Mouse (Mus musculus): Measurements from ENCODE around the gene Gm45194. TPM values are rescaled to one million over a fixed set of nuclear protein-coding genes. Genes with fewer than 3 reads are reported as not detected.
A peak's percentile ranks its signal among the peaks of the same experiment; 100 is the strongest.

Gm45194 gene
- 0.51 and 0.64 TPM in 2 replicates for polyA plus RNA-seq (2015; fragmentation: Nextera tagmentation; extraction: Ambion mirVana)

DNA sequence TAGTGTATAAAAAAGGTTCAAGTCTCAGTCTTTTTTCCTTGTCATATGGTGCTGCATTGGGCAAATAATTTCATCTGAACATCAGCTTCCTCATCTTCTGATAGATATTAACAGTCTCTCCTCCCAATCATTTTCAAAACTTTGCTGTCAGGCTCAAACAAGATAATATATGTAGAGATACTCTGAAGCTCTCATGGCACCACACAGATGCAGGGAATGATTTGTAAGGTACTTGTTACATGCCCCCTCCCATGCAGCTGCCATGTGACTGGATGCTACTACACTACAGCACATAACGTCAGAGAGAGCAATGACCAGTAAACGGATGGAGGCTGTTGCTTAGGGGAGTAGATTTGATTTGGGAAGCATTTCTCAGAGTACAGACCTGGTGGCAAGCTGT, at the start of gene Gm45194:
TSS of gene Gm45194 (plus strand) at position 301 of the 400 bp plus-strand sequence.
- 35% methylated on average over 2 of the region's 2 CpGs for WGBS
- H3K4me2 ChIP-seq (replicated peaks; ENCODE audit: low read depth, low read length), result no peak within 1 kb of the TSS

DNA sequence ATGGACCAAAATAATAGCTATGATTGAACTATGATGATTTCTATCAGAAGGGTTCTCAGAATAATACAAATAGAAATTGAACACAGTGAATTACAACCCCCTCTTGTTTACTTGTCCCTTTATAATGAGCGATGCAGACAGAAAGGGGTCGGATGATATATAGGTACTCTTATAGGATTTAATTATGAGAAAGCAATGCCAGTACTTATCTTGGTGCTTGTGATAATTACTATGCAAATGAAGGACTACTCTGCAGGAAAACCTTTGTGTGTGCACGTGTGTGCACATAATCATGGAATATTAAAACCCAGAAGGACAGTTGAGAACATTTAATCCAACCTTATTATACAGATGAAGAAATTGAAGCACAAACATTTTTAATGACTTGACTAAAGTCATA, 35.3 kb upstream of the Gm45194 start:
- no peak for ATAC-seq (ENCODE audit: low FRiP score, low TSS enrichment)
- Histone ChIP-seq H3K27me3 (ENCODE audit: insufficient read depth, low read length) (no peaks in the 10 kb centered on the region), H3K4me1 (ENCODE audit: insufficient read depth, low read length) (no peaks in the 10 kb centered on the region), H3K4me3 (ENCODE audit: low read length) (no peak overlapping the region), H3K9me3 (ENCODE audit: low read length) (no peaks in the 10 kb centered on the region), H3K36me3 (ENCODE audit: insufficient read depth, low read length) (no peaks in the 10 kb centered on the region), H3K27ac (ENCODE audit: low read length) (no peak overlapping the region), H3K4me2 (replicated peaks; ENCODE audit: low read depth, low read length) (no peak overlapping the region), H3K9ac (replicated peaks; ENCODE audit: low read length) (no peak overlapping the region)
- 70% methylated on average over 3 of the region's 3 CpGs for WGBS

More for the DNA sequence above, at the start of gene Gm45194:
- H3K9ac ChIP-seq (replicated peaks; ENCODE audit: low read length), result no peak within 1 kb of the TSS
- no peak within 1 kb of the TSS for H3K27ac ChIP-seq (ENCODE audit: low read length)
- H3K36me3 ChIP-seq (ENCODE audit: insufficient read depth, low read length), result no peaks in the 10 kb centered on the region
- no peak within 1 kb of the TSS for H3K4me3 ChIP-seq (ENCODE audit: low read length)
- no peaks in the 10 kb centered on the region; the same call in 1 of the 2 replicates for H3K9me3 ChIP-seq (ENCODE audit: low read length)
- no peak for ATAC-seq (ENCODE audit: low FRiP score, low TSS enrichment)
- H3K27me3 ChIP-seq (ENCODE audit: insufficient read depth, low read length), result peaks cover 4% of the 10 kb centered on the region
- no peaks in the 10 kb centered on the region for H3K4me1 ChIP-seq (ENCODE audit: insufficient read depth, low read length)

DNA sequence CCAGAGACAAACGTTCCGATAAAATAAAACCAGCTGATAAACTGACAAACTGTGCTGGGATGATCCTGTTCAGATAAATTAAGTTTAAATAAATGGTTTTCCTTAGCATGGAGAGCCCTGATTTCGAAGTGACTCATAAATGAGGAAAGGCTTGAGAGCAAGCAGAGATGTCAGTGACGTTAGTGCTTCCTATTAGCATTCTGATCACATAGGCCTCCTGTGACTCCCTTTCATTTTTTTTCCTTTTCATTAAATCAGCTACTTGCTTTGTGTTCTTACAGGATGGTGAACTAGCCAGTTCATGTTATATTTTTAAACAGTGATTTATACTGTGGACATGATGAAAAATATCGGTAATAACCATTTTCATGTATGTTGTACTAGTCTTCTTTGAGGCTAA, 9.9 kb upstream of the Gm45194 start:
- no peak overlapping the region for H3K27ac ChIP-seq (ENCODE audit: low read length)
- H3K4me2 ChIP-seq (replicated peaks; ENCODE audit: low read depth, low read length), result no peak overlapping the region
- no peak for ATAC-seq (ENCODE audit: low FRiP score, low TSS enrichment)
- H3K4me1 ChIP-seq (ENCODE audit: insufficient read depth, low read length), result no peaks in the 10 kb centered on the region
- no peaks in the 10 kb centered on the region for H3K27me3 ChIP-seq (ENCODE audit: insufficient read depth, low read length)
- WGBS, result 70% methylated on average over 5 of the region's 5 CpGs
- H3K36me3 ChIP-seq (ENCODE audit: insufficient read depth, low read length), result no peaks in the 10 kb centered on the region
- no peak overlapping the region for H3K9ac ChIP-seq (replicated peaks; ENCODE audit: low read length)
- H3K4me3 ChIP-seq (ENCODE audit: low read length), result no peak overlapping the region
- no peaks in the 10 kb centered on the region for H3K9me3 ChIP-seq (ENCODE audit: low read length)

DNA sequence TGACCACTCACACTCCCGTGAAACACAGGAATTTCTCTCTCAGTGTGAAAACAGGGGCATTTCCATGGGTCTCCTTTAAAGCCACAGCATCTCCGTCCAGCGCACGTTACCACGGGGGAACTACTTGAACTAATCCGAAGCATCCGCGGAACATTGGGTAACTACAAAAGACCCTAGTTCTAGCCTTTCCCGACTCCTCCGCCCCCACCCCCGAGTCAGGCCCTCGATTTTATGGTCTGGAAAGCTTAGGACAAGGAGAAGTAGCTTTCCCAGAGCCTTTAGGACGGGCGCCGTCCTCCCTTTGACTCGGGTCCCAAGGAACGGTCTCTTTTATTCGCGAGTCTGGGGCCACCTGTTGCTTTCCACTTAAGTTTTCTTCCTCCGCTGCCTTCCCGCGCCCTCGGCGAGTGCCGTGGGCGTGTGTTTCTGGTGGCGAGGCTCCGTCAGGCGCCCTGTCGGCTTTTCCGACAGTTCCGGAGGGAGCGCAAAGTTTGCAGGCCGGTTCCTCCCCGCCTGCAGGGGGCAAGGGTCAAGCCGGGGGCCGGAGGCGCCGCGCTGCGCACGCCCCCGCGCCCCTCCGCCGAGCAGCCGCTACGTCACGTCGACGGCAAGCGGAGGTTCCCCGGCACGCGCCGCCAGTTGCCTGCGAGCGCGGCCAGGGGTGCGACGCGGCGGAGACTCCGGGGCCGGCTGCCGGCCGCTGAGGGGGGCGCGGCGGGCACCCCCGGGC, 3.3 kb downstream of the Gm45194 start:
- Histone ChIP-seq H3K27ac (ENCODE audit: low read length) (no peak overlapping the region), H3K4me3 (ENCODE audit: low read length) (peak overlapping the region; percentile 44), H3K36me3 (ENCODE audit: insufficient read depth, low read length) (no peaks in the 10 kb centered on the region), H3K4me2 (replicated peaks; ENCODE audit: low read depth, low read length) (peak overlapping the region; percentile 64), H3K9ac (replicated peaks; ENCODE audit: low read length) (peak overlapping the region; percentile 31; the same call in 1 of the 2 replicates), H3K27me3 (ENCODE audit: insufficient read depth, low read length) (peaks cover 4% of the 10 kb centered on the region), H3K9me3 (ENCODE audit: low read length) (no peaks in the 10 kb centered on the region; the same call in 1 of the 2 replicates), H3K4me1 (ENCODE audit: insufficient read depth, low read length) (no peaks in the 10 kb centered on the region)
- WGBS, result 27% methylated on average over 64 of the region's 71 CpGs
- peak; percentile 84 for ATAC-seq (ENCODE audit: low FRiP score, low TSS enrichment)

DNA sequence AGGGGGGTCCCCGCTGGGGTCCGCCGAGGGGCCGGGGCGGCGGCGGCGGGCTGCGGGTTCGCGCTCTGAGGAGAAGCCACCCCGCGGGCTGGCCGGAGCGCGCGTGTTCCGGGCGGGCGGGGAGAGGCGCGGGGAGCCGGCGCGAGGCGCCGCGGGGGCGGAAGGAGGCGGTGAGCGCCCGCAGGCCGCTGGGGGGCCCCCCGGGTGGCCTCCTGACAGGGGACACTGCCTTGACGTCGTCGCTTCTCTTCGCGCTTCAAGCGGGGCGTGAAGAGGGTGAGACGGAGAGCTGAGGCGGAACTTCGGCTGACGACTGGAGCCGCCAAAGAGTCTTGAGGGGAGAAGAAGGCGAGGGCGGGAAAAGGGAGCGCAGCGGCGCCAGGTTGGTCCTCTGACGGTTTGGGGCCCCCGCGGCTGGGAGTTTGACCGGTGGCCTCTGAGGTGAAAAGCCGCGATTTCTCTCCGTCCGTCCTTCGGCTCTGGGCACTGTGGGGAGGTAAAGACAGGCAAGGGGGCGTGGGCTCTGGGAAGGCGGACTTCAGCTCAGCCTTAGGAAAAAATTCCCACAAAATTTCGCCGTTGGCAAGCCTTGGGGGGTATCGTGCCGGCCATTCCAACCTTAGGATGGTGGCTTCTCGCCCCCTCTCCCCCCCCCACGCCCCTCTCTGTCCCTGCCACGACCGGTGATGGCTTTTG, 4.0 kb downstream of the Gm45194 start:
- Histone ChIP-seq H3K4me2 (replicated peaks; ENCODE audit: low read depth, low read length) (peak overlapping the region; percentile 64), H3K9ac (replicated peaks; ENCODE audit: low read length) (peak overlapping the region; percentile 31; the same call in 1 of the 2 replicates), H3K27me3 (ENCODE audit: insufficient read depth, low read length) (peaks cover 4% of the 10 kb centered on the region), H3K4me3 (ENCODE audit: low read length) (peak overlapping the region; percentile 44), H3K9me3 (ENCODE audit: low read length) (no peaks in the 10 kb centered on the region; the same call in 1 of the 2 replicates), H3K36me3 (ENCODE audit: insufficient read depth, low read length) (no peaks in the 10 kb centered on the region), H3K27ac (ENCODE audit: low read length) (no peak overlapping the region), H3K4me1 (ENCODE audit: insufficient read depth, low read length) (no peaks in the 10 kb centered on the region)
- WGBS, result 29% methylated on average over 36 of the region's 70 CpGs
- peak; percentile 80 for ATAC-seq (ENCODE audit: low FRiP score, low TSS enrichment)

DNA sequence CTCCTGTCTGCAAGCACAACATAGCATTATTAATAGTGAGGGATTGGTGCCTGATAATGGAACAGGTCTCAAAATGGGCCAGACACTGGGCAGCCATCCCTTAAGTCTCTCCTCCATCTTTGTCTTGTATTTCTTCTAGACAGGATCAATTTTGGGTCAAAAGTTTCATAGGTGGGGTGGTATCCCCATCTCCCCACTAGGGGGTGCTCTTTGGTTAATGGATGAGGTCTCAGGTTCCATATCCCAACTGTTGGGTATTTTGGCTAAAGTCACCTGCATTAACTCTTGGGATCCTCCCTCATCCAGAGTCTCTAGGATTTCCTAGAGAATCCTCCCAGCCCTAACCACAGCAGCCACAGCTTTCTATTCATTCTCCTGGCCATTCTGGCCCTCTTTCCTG, 26.2 kb downstream of the Gm45194 start:
- Histone ChIP-seq H3K4me2 (replicated peaks; ENCODE audit: low read depth, low read length) (no peak overlapping the region), H3K4me3 (ENCODE audit: low read length) (no peak overlapping the region), H3K4me1 (ENCODE audit: insufficient read depth, low read length) (no peaks in the 10 kb centered on the region), H3K9ac (replicated peaks; ENCODE audit: low read length) (no peak overlapping the region), H3K9me3 (ENCODE audit: low read length) (no peaks in the 10 kb centered on the region), H3K27ac (ENCODE audit: low read length) (no peak overlapping the region), H3K36me3 (ENCODE audit: insufficient read depth, low read length) (no peaks in the 10 kb centered on the region), H3K27me3 (ENCODE audit: insufficient read depth, low read length) (no peaks in the 10 kb centered on the region)
- ATAC-seq (ENCODE audit: low FRiP score, low TSS enrichment), result no peak

DNA sequence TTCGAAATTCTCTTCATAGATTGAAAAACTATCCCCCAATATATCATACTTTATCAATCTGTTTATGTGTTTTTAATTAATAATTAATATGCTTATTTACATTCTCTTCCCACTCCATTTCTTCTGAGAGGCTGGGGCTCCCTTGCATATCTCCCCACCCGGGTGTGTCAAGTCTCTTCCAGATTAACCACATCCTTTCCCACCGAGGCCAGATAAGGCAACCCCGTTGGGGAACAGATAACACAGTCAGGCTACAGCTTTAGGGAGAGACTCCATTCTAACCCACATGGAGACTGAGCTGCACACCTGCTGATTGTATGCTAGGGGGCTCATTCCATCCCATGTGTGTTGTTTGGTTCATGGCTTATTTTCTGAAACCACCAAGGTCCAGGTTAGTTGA, 69.7 kb downstream of the Gm45194 start:
- no peaks in the 10 kb centered on the region for H3K27me3 ChIP-seq (ENCODE audit: insufficient read depth, low read length)
- H3K9me3 ChIP-seq (ENCODE audit: low read length), result no peaks in the 10 kb centered on the region
- no peak overlapping the region for H3K4me2 ChIP-seq (replicated peaks; ENCODE audit: low read depth, low read length)
- whole genome bisulfite sequencing, result 70% methylated on average over 4 of the region's 4 CpGs
- no peaks in the 10 kb centered on the region for H3K4me1 ChIP-seq (ENCODE audit: insufficient read depth, low read length)
- ATAC-seq (ENCODE audit: low FRiP score, low TSS enrichment), result no peak
- H3K4me3 ChIP-seq (ENCODE audit: low read length), result no peak overlapping the region
- H3K27ac ChIP-seq (ENCODE audit: low read length), result no peak overlapping the region
- no peak overlapping the region for H3K9ac ChIP-seq (replicated peaks; ENCODE audit: low read length)
- H3K36me3 ChIP-seq (ENCODE audit: insufficient read depth, low read length), result no peaks in the 10 kb centered on the region

DNA sequence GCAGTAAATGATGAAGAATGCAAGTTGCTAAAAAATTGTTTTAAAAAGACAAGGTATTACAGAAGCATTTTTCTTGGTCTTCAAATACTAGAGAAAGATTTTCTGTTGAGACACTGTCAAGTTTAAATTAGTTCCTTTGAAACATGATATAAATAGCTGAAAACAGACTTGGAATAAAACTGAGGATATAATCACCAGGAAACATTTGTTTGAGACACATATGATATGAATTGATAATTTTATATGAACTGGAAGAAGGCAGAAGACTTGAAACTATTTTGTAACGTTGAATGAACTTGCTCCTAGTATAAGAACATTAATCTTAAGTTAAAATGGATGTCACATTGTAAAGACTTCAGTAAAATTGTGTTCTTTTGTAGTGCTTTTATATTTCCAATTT, 108.5 kb downstream of the Gm45194 start:
- ATAC-seq (ENCODE audit: low FRiP score, low TSS enrichment), result no peak
- Histone ChIP-seq H3K27ac (ENCODE audit: low read length) (no peak overlapping the region), H3K4me1 (ENCODE audit: insufficient read depth, low read length) (no peaks in the 10 kb centered on the region), H3K9me3 (ENCODE audit: low read length) (no peaks in the 10 kb centered on the region), H3K4me3 (ENCODE audit: low read length) (no peak overlapping the region), H3K36me3 (ENCODE audit: insufficient read depth, low read length) (no peaks in the 10 kb centered on the region), H3K27me3 (ENCODE audit: insufficient read depth, low read length) (no peaks in the 10 kb centered on the region), H3K4me2 (replicated peaks; ENCODE audit: low read depth, low read length) (no peak overlapping the region), H3K9ac (replicated peaks; ENCODE audit: low read length) (no peak overlapping the region)
- WGBS, result 33% methylated on average over 1 of the region's 1 CpGs

DNA sequence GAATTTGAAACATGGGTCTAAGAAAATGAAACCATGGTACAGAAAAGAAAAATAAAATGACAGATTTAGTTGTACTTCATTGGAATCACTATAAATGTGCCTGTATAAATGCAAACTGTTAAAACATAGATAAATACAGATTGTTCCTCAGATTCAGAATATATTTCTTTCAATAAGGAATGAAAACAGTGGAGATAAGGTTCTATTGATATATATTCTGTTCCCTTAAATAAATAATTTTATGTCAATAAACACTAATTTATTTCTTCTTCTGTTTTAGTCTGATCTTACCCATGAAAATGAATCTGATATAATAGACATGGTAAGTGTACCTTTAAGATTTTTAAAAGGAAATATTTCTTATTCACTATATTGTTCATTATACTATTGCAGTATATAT, 119.5 kb downstream of the Gm45194 start, which contains the start of gene Tex16:
TSS of gene Tex16 (plus strand) at position 301 of the 400 bp plus-strand sequence.
- Histone ChIP-seq H3K9me3 (ENCODE audit: low read length) (no peaks in the 10 kb centered on the region), H3K4me2 (replicated peaks; ENCODE audit: low read depth, low read length) (no peak within 1 kb of the TSS), H3K27ac (ENCODE audit: low read length) (no peak within 1 kb of the TSS), H3K4me1 (ENCODE audit: insufficient read depth, low read length) (no peaks in the 10 kb centered on the region), H3K36me3 (ENCODE audit: insufficient read depth, low read length) (no peaks in the 10 kb centered on the region), H3K4me3 (ENCODE audit: low read length) (no peak within 1 kb of the TSS), H3K27me3 (ENCODE audit: insufficient read depth, low read length) (no peaks in the 10 kb centered on the region), H3K9ac (replicated peaks; ENCODE audit: low read length) (no peak within 1 kb of the TSS)
- ATAC-seq (ENCODE audit: low FRiP score, low TSS enrichment), result no peak

DNA sequence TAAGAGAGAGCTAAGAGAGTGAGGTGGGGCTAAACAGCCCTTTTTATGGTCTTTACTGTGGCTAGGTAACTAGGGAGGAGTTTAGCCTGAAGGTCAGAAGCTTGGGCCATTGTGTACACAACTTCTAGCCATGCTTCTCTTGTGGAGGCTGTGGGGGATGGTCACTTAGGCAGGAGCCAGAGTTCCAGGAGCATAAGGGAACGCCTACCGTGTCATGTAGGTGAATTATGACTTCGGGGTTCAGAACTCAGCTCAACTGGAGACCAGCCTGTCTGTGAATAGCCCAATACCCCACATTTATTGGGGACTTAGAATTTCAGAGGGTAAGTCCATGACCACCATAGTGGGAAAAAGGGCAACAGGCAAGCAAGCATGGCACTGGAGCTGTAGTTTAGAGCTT, 347.6 kb downstream of the Gm45194 start, which contains the start of gene 4933403O08Rik:
TSS of gene 4933403O08Rik (plus strand) at position 301 of the 400 bp plus-strand sequence.
- no peak for ATAC-seq (ENCODE audit: low FRiP score, low TSS enrichment)
- Histone ChIP-seq H3K4me3 (ENCODE audit: low read length) (no peak within 1 kb of the TSS), H3K27me3 (ENCODE audit: insufficient read depth, low read length) (no peaks in the 10 kb centered on the region), H3K4me1 (ENCODE audit: insufficient read depth, low read length) (no peaks in the 10 kb centered on the region), H3K9me3 (ENCODE audit: low read length) (no peaks in the 10 kb centered on the region), H3K9ac (replicated peaks; ENCODE audit: low read length) (no peak within 1 kb of the TSS), H3K36me3 (ENCODE audit: insufficient read depth, low read length) (no peaks in the 10 kb centered on the region), H3K27ac (ENCODE audit: low read length) (no peak within 1 kb of the TSS), H3K4me2 (replicated peaks; ENCODE audit: low read depth, low read length) (no peak within 1 kb of the TSS)
- 85% methylated on average over 3 of the region's 3 CpGs for WGBS
